Mouse (Mus musculus) lung, embryonic 15.5 days (tissue): ENCODE results near the gene Gstm1. TPM values are rescaled to one million over a fixed set of nuclear protein-coding genes. Genes with fewer than 3 reads are reported as not detected.

Experiments
- ATAC-seq: fragments of 200-750 bp; cut with Nextera tagmentation; 2 replicates; pipeline ENCODE4 v1.8.0; 2017; ENCODE audit warnings: moderate number of reproducible peaks, borderline replicate concordance; ENCODE audit not compliant: low FRiP score, low TSS enrichment; ENCODE audit errors: extremely low read depth
- H3K27ac ChIP-seq: fragments of 300-500 bp; sonication (generic); 2 replicates; pipeline ENCODE4 v1.5.1; 2015; ENCODE audit warnings: moderate library complexity, mild to moderate bottlenecking, inconsistent platforms
- H3K27me3 ChIP-seq: fragments of 300-500 bp; sonication (generic); 2 replicates; pipeline ENCODE4 v1.6.1; 2015; ENCODE audit warnings: inconsistent platforms
- H3K36me3 ChIP-seq: fragments of 300-500 bp; sonication (generic); 2 replicates; pipeline ENCODE4 v1.6.1; 2015; ENCODE audit warnings: inconsistent platforms
- H3K4me1 ChIP-seq: fragments of 300-500 bp; sonication (generic); 2 replicates; pipeline ENCODE4 v1.6.1; 2015; ENCODE audit warnings: inconsistent platforms
- H3K4me2 ChIP-seq: fragments of 300-500 bp; sonication (generic); 2 replicates; pipeline ENCODE4 v1.6.1; 2015; ENCODE audit warnings: inconsistent platforms, mild to moderate bottlenecking, moderate library complexity
- H3K4me3 ChIP-seq: fragments of 300-500 bp; sonication (generic); 2 replicates; pipeline ENCODE4 v1.5.1; 2015; ENCODE audit warnings: mild to moderate bottlenecking, inconsistent platforms
- H3K9ac ChIP-seq: fragments of 300-500 bp; sonication (generic); 2 replicates; pipeline ENCODE4 v1.6.1; 2015; ENCODE audit warnings: inconsistent platforms
- H3K9me3 ChIP-seq: fragments of 300-500 bp; sonication (generic); 2 replicates; pipeline ENCODE4 v1.6.1; 2016; ENCODE audit warnings: inconsistent platforms
- WGBS: fragments of 180-500 bp; shearing (Covaris S2); methylation state at CpG from one replicate; pipeline ENCODE4 v1.1.7; 2015; 5-methylcytosine and 5-hydroxymethylcytosine counted together
- polyA plus RNA-seq: library from polyadenylated mRNA; unstranded; fragments of >200 nt; fragmentation: Nextera tagmentation; extraction: Ambion mirVana; gene quantifications from 2 replicates; pipeline ENCODE4 v1.2.1, GENCODE M21; 2015

The Gstm1 gene
- polyA plus RNA-seq = 62.7 and 66.4 TPM in 2 replicates

GRCm38 (mm10) chr3:108017473-108018189 is at the start of gene Gstm1:
Gene Gstm1 (minus strand): TSS chr3:108017973.
- no peaks in the 10 kb centered on the region for H3K27me3 ChIP-seq
- peak within 1 kb of the TSS; percentile 42 for H3K4me3 ChIP-seq
- peak; percentile 99 for ATAC-seq
- H3K9me3 ChIP-seq = no peaks in the 10 kb centered on the region
- peaks cover 9% of the 10 kb centered on the region; the same call in 1 of the 2 replicates for H3K4me1 ChIP-seq
- peak within 1 kb of the TSS; percentile 77 for H3K4me2 ChIP-seq
- under 1% methylated on average over 31 of the region's 31 CpGs for WGBS
- H3K9ac ChIP-seq = peak within 1 kb of the TSS; percentile 36
- H3K27ac ChIP-seq = peak within 1 kb of the TSS; percentile 92
- H3K36me3 ChIP-seq = no peaks in the 10 kb centered on the region

GRCm38 (mm10) chr3:108067370-108067934 is 49.7 kb upstream of the Gstm1 start:
- H3K4me2 ChIP-seq = no peak overlapping the region
- ATAC-seq = no peak
- no peaks in the 10 kb centered on the region for H3K27me3 ChIP-seq
- no peaks in the 10 kb centered on the region for H3K9me3 ChIP-seq
- WGBS = 37% methylated on average over 6 of the region's 6 CpGs
- no peaks in the 10 kb centered on the region for H3K4me1 ChIP-seq
- no peak overlapping the region for H3K27ac ChIP-seq
- no peaks in the 10 kb centered on the region for H3K36me3 ChIP-seq
- no peak overlapping the region for H3K4me3 ChIP-seq
- H3K9ac ChIP-seq = no peak overlapping the region

- 72% methylated on average over 9 of the region's 9 CpGs for WGBS
- no peaks in the 10 kb centered on the region for H3K36me3 ChIP-seq
Measured at GRCm38 (mm10) chr3:108065551-108065950, 47.8 kb upstream of the Gstm1 start.

GRCm38 (mm10) chr3:108064672-108065071 is 46.9 kb upstream of the Gstm1 start:
- 66% methylated on average over 4 of the region's 4 CpGs for WGBS
- Histone ChIP-seq H3K27ac (no peak overlapping the region), H3K9me3 (no peaks in the 10 kb centered on the region), H3K9ac (no peak overlapping the region), H3K4me3 (no peak overlapping the region), H3K4me2 (no peak overlapping the region), H3K27me3 (no peaks in the 10 kb centered on the region), H3K36me3 (no peaks in the 10 kb centered on the region), H3K4me1 (no peaks in the 10 kb centered on the region)
- ATAC-seq = no peak; the same call in 1 of the 2 replicates

More at GRCm38 (mm10) chr3:108065551-108065950, 47.8 kb upstream of the Gstm1 start:
- no peak overlapping the region for H3K4me2 ChIP-seq
- no peaks in the 10 kb centered on the region for H3K4me1 ChIP-seq
- no peaks in the 10 kb centered on the region for H3K9me3 ChIP-seq
- no peaks in the 10 kb centered on the region for H3K27me3 ChIP-seq
- H3K9ac ChIP-seq = no peak overlapping the region
- ATAC-seq = no peak
- no peak overlapping the region for H3K27ac ChIP-seq
- no peak overlapping the region for H3K4me3 ChIP-seq

GRCm38 (mm10) chr3:108062648-108063047 is 44.9 kb upstream of the Gstm1 start:
- Histone ChIP-seq H3K27ac (no peak overlapping the region), H3K4me2 (no peak overlapping the region), H3K9ac (no peak overlapping the region), H3K9me3 (no peaks in the 10 kb centered on the region), H3K36me3 (no peaks in the 10 kb centered on the region), H3K27me3 (no peaks in the 10 kb centered on the region), H3K4me1 (no peaks in the 10 kb centered on the region), H3K4me3 (no peak overlapping the region)
- 76% methylated on average over 8 of the region's 8 CpGs for WGBS
- no peak for ATAC-seq

- H3K9ac ChIP-seq = no peak overlapping the region
Measured at GRCm38 (mm10) chr3:108061420-108061819, 43.6 kb upstream of the Gstm1 start.

GRCm38 (mm10) chr3:108050493-108050892 is 32.7 kb upstream of the Gstm1 start:
- no peaks in the 10 kb centered on the region for H3K4me1 ChIP-seq
- no peaks in the 10 kb centered on the region for H3K27me3 ChIP-seq
- no peak overlapping the region for H3K4me3 ChIP-seq
- H3K4me2 ChIP-seq = no peak overlapping the region
- H3K9me3 ChIP-seq = no peaks in the 10 kb centered on the region
- no peak for ATAC-seq
- no peaks in the 10 kb centered on the region for H3K36me3 ChIP-seq
- H3K27ac ChIP-seq = no peak overlapping the region
- no peak overlapping the region for H3K9ac ChIP-seq
- WGBS = 85% methylated on average over 5 of the region's 5 CpGs

More at GRCm38 (mm10) chr3:108061420-108061819, 43.6 kb upstream of the Gstm1 start:
- no peak for ATAC-seq
- H3K9me3 ChIP-seq = no peaks in the 10 kb centered on the region
- H3K4me1 ChIP-seq = no peaks in the 10 kb centered on the region
- H3K4me2 ChIP-seq = peak overlapping the region; percentile 36; the same call in 1 of the 2 replicates
- no peaks in the 10 kb centered on the region for H3K27me3 ChIP-seq
- WGBS = 10% methylated on average over 7 of the region's 7 CpGs
- no peak overlapping the region for H3K27ac ChIP-seq
- no peaks in the 10 kb centered on the region for H3K36me3 ChIP-seq
- no peak overlapping the region for H3K4me3 ChIP-seq

GRCm38 (mm10) chr3:108048306-108048705 is 30.5 kb upstream of the Gstm1 start:
- no peaks in the 10 kb centered on the region for H3K27me3 ChIP-seq
- H3K4me3 ChIP-seq = no peak overlapping the region
- H3K9ac ChIP-seq = no peak overlapping the region
- 34% methylated on average over 3 of the region's 3 CpGs for WGBS
- H3K9me3 ChIP-seq = no peaks in the 10 kb centered on the region
- ATAC-seq = no peak
- no peak overlapping the region for H3K4me2 ChIP-seq
- H3K4me1 ChIP-seq = peaks cover 11% of the 10 kb centered on the region; the same call in 1 of the 2 replicates
- H3K36me3 ChIP-seq = no peaks in the 10 kb centered on the region
- no peak overlapping the region for H3K27ac ChIP-seq

GRCm38 (mm10) chr3:108046944-108047655 is 29.3 kb upstream of the Gstm1 start:
- no peaks in the 10 kb centered on the region for H3K27me3 ChIP-seq
- no peaks in the 10 kb centered on the region for H3K9me3 ChIP-seq
- H3K4me1 ChIP-seq = peaks cover 11% of the 10 kb centered on the region; the same call in 1 of the 2 replicates
- H3K9ac ChIP-seq = no peak overlapping the region
- ATAC-seq = no peak
- H3K36me3 ChIP-seq = no peaks in the 10 kb centered on the region
- no peak overlapping the region for H3K27ac ChIP-seq
- H3K4me2 ChIP-seq = no peak overlapping the region
- WGBS = 83% methylated on average over 2 of the region's 2 CpGs
- no peak overlapping the region for H3K4me3 ChIP-seq

- Histone ChIP-seq H3K9me3 (no peaks in the 10 kb centered on the region), H3K4me1 (peaks cover 11% of the 10 kb centered on the region; the same call in 1 of the 2 replicates), H3K27me3 (no peaks in the 10 kb centered on the region), H3K4me3 (peak within 1 kb of the TSS; percentile 55), H3K27ac (peak within 1 kb of the TSS; percentile 55), H3K9ac (peak within 1 kb of the TSS; percentile 54), H3K36me3 (no peaks in the 10 kb centered on the region), H3K4me2 (peak within 1 kb of the TSS; percentile 92)
- 2% methylated on average over 29 of the region's 29 CpGs for WGBS
- peak; percentile 96 for ATAC-seq
Measured at GRCm38 (mm10) chr3:108044394-108045140, 26.8 kb upstream of the Gstm1 start, which contains the start of gene Gstm4. Gene Gstm4 (minus strand): TSS chr3:108044894.

GRCm38 (mm10) chr3:108033156-108033555 is 15.4 kb upstream of the Gstm1 start:
- H3K36me3 ChIP-seq = no peaks in the 10 kb centered on the region
- 0 out of 2 replicates have a peak, but pooled peaks cover 3% of the 10 kb centered on the region for H3K27me3 ChIP-seq
- 0 out of 2 replicates have a peak, but pooled peaks cover 1% of the 10 kb centered on the region for H3K4me1 ChIP-seq
- H3K4me2 ChIP-seq = no peak overlapping the region
- ATAC-seq = no peak
- WGBS = 55% methylated on average over 5 of the region's 5 CpGs
- H3K27ac ChIP-seq = no peak overlapping the region
- H3K9ac ChIP-seq = no peak overlapping the region
- H3K4me3 ChIP-seq = no peak overlapping the region
- H3K9me3 ChIP-seq = no peaks in the 10 kb centered on the region
